Mouse (Mus musculus) limb, embryonic 11.5 days (tissue): ENCODE results near the gene Asic2. TPM values are rescaled to one million over a fixed set of nuclear protein-coding genes. Genes with fewer than 3 reads are reported as not detected.

Source experiments
- ATAC-seq: fragments of 200-750 bp; cut with Nextera tagmentation; 2 replicates; pipeline ENCODE4 v1.8.0; 2017; ENCODE audit warnings: low read depth; ENCODE audit not compliant: insufficient number of reproducible peaks, low FRiP score, low TSS enrichment
- DNase-seq: peaks from one replicate; pipeline ENCODE4 v3.0.0-alpha.2; 2015; ENCODE audit warnings: low spot score
- H3K27ac ChIP-seq: fragments of 300-500 bp; sonication (generic); replicated peaks from 2 replicates; pipeline ENCODE4 v1.5.1; 2014; ENCODE audit warnings: low read depth, mild to moderate bottlenecking, low read length
- H3K27me3 ChIP-seq: fragments of 300-500 bp; sonication (generic); 2 replicates; pipeline ENCODE4 v1.6.1; 2014; ENCODE audit warnings: mild to moderate bottlenecking, low read length, mixed read lengths; ENCODE audit not compliant: control insufficient read depth, insufficient read depth
- H3K36me3 ChIP-seq: fragments of 300-500 bp; sonication (generic); 2 replicates; pipeline ENCODE4 v1.6.1; 2014; ENCODE audit warnings: mild to moderate bottlenecking, low read length, moderate library complexity, mixed read lengths; ENCODE audit not compliant: control insufficient read depth, insufficient read depth
- H3K4me1 ChIP-seq: fragments of 300-500 bp; sonication (generic); 2 replicates; pipeline ENCODE4 v1.6.1; 2014; ENCODE audit warnings: low read length, mixed read lengths; ENCODE audit not compliant: control insufficient read depth, insufficient read depth
- H3K4me2 ChIP-seq: fragments of 300-500 bp; sonication (generic); 2 replicates; pipeline ENCODE4 v1.6.1; 2014; ENCODE audit warnings: low read depth, mild to moderate bottlenecking, moderate library complexity; ENCODE audit not compliant: severe bottlenecking
- H3K4me3 ChIP-seq: fragments of 300-500 bp; sonication (generic); 2 replicates; pipeline ENCODE4 v1.5.1; 2014; ENCODE audit warnings: low read depth, low read length
- H3K9ac ChIP-seq: fragments of 300-500 bp; sonication (generic); 2 replicates; pipeline ENCODE4 v1.6.1; 2014; ENCODE audit warnings: mild to moderate bottlenecking, low read length
- H3K9me3 ChIP-seq: fragments of 300-500 bp; sonication (generic); 2 replicates; pipeline ENCODE4 v1.6.1; 2016; ENCODE audit warnings: low read length; ENCODE audit not compliant: control insufficient read depth
- WGBS: fragments of 180-500 bp; shearing (Covaris S2); extraction: QIAGEN DNeasy Blood & Tissue Kit; methylation state at CpG from one replicate; pipeline ENCODE4 v1.1.7; 2014; 5-methylcytosine and 5-hydroxymethylcytosine counted together
- polyA plus RNA-seq: library from polyadenylated mRNA; unstranded; fragments of >200 nt; fragmentation: Nextera tagmentation; extraction: Ambion mirVana; gene quantifications from 2 replicates; pipeline ENCODE4 v1.2.1, GENCODE M21; 2014

Gene Asic2
- polyA plus RNA-seq, 1 experiment from 2014 or later, result 0.27 TPM

- no peak overlapping the region for H3K27ac ChIP-seq
- no peak for ATAC-seq
- H3K9me3 ChIP-seq, result no peaks in the 10 kb centered on the region
- no peaks in the 10 kb centered on the region for H3K27me3 ChIP-seq
- no peak for DNase-seq
- H3K9ac ChIP-seq, result no peak overlapping the region
- H3K36me3 ChIP-seq, result no peaks in the 10 kb centered on the region
- WGBS, result 87% methylated on average over 6 of the region's 6 CpGs
- H3K4me2 ChIP-seq, result no peak overlapping the region
- H3K4me1 ChIP-seq, result no peaks in the 10 kb centered on the region
- H3K4me3 ChIP-seq, result no peak overlapping the region
These were observed 994.3 kb downstream of the Asic2 start for GRCm38 (mm10) chr11:80973976-80974375.

- Histone ChIP-seq H3K4me2 (no peak overlapping the region), H3K4me3 (no peak overlapping the region), H3K27ac (no peak overlapping the region), H3K4me1 (no peaks in the 10 kb centered on the region), H3K36me3 (no peaks in the 10 kb centered on the region), H3K27me3 (no peaks in the 10 kb centered on the region), H3K9ac (no peak overlapping the region), H3K9me3 (no peaks in the 10 kb centered on the region)
- ATAC-seq (no peak), DNase-seq (no peak)
- WGBS, result 93% methylated on average over 8 of the region's 8 CpGs
These were observed 995.0 kb downstream of the Asic2 start for GRCm38 (mm10) chr11:80973273-80973672.

GRCm38 (mm10) chr11:80967544-80967943, 1000.7 kb downstream of the Asic2 start:
- Histone ChIP-seq H3K27ac (no peak overlapping the region), H3K4me2 (no peak overlapping the region), H3K4me1 (no peaks in the 10 kb centered on the region), H3K27me3 (no peaks in the 10 kb centered on the region), H3K36me3 (no peaks in the 10 kb centered on the region), H3K9me3 (no peaks in the 10 kb centered on the region), H3K9ac (no peak overlapping the region), H3K4me3 (no peak overlapping the region)
- ATAC-seq (no peak), DNase-seq (no peak)
- 51% methylated on average over 5 of the region's 5 CpGs for WGBS

DNA sequence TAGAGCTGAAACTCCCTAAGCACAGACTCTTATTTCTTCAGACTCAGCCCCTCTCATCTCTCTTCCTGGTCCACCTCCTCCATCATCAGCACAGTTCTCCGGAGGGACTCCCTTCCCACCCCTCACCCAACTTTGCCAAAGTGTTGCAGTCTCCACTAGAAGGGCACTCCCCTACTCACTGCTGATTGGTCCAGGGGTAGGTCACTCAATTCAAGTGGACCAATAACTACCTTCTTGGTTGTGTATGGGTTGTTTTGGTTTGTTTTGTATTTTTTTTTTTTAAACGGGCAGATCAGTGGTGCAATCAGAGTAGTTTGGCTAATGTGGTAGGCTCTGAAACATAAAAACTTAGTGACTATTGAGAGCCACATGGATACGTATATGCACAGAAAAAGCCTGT, 1002.2 kb downstream of the Asic2 start:
- WGBS, result 52% methylated on average over 3 of the region's 3 CpGs
- H3K36me3 ChIP-seq, result no peaks in the 10 kb centered on the region

DNA sequence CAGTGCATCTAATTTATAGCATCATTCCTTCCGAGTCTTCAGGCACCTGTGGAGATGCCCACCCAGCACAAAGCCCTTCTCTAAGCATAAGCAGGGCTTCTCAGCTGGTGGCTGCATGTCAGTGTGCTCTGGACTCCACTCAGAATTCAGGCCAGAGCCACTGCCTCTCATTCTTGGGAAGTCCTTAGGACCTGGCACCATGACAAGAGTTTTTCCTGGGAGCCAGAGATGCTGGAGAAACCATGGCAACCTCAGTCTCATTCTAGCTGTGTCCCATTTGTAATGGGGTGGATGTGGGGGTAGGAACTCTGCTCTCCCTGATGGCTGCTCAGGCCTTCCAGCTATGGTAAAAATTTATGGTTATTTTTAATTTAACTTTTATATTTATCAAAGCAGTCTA, 1006.9 kb downstream of the Asic2 start:
- 51% methylated on average over 1 of the region's 1 CpGs for WGBS
- no peaks in the 10 kb centered on the region for H3K4me1 ChIP-seq
- ATAC-seq, result no peak

More for the DNA sequence above, 1002.2 kb downstream of the Asic2 start:
- Histone ChIP-seq H3K9me3 (no peaks in the 10 kb centered on the region), H3K9ac (no peak overlapping the region), H3K27ac (no peak overlapping the region), H3K4me2 (no peak overlapping the region), H3K4me3 (no peak overlapping the region), H3K27me3 (no peaks in the 10 kb centered on the region), H3K4me1 (no peaks in the 10 kb centered on the region)
- ATAC-seq, result no peak
- DNase-seq, result no peak

GRCm38 (mm10) chr11:80958086-80958671, 1010.1 kb downstream of the Asic2 start:
- H3K4me2 ChIP-seq, result no peak overlapping the region
- H3K36me3 ChIP-seq, result no peaks in the 10 kb centered on the region
- H3K4me3 ChIP-seq, result no peak overlapping the region
- H3K9me3 ChIP-seq, result no peaks in the 10 kb centered on the region
- 0 out of 2 replicates have a peak, but pooled peaks cover 4% of the 10 kb centered on the region for H3K27me3 ChIP-seq
- no peak for ATAC-seq
- H3K27ac ChIP-seq, result no peak overlapping the region
- WGBS, result 4% methylated on average over 16 of the region's 16 CpGs
- no peaks in the 10 kb centered on the region for H3K4me1 ChIP-seq
- H3K9ac ChIP-seq, result no peak overlapping the region
- no peak for DNase-seq

More for the DNA sequence above, 1006.9 kb downstream of the Asic2 start:
- Histone ChIP-seq H3K36me3 (no peaks in the 10 kb centered on the region), H3K4me3 (no peak overlapping the region), H3K9me3 (no peaks in the 10 kb centered on the region), H3K27me3 (0 out of 2 replicates have a peak, but pooled peaks cover 4% of the 10 kb centered on the region), H3K4me2 (no peak overlapping the region), H3K9ac (no peak overlapping the region), H3K27ac (no peak overlapping the region)
- no peak for DNase-seq

GRCm38 (mm10) chr11:80955915-80956314, 1012.3 kb downstream of the Asic2 start:
- no peak for ATAC-seq
- 81% methylated on average over 6 of the region's 6 CpGs for WGBS
- Histone ChIP-seq H3K27me3 (0 out of 2 replicates have a peak, but pooled peaks cover 4% of the 10 kb centered on the region), H3K9ac (no peak overlapping the region), H3K4me3 (no peak overlapping the region), H3K9me3 (no peaks in the 10 kb centered on the region), H3K27ac (no peak overlapping the region), H3K36me3 (no peaks in the 10 kb centered on the region), H3K4me2 (no peak overlapping the region), H3K4me1 (no peaks in the 10 kb centered on the region)
- no peak for DNase-seq

- H3K4me3 ChIP-seq, result no peak overlapping the region
- ATAC-seq (no peak), DNase-seq (no peak)
- H3K27ac ChIP-seq, result no peak overlapping the region
- H3K36me3 ChIP-seq, result no peaks in the 10 kb centered on the region
- no peaks in the 10 kb centered on the region for H3K4me1 ChIP-seq
- 0 out of 2 replicates have a peak, but pooled peaks cover 4% of the 10 kb centered on the region for H3K27me3 ChIP-seq
- no peak overlapping the region for H3K9ac ChIP-seq
- no peak overlapping the region for H3K4me2 ChIP-seq
- no peaks in the 10 kb centered on the region for H3K9me3 ChIP-seq
- 81% methylated on average over 8 of the region's 8 CpGs for WGBS
These were observed 1014.1 kb downstream of the Asic2 start for GRCm38 (mm10) chr11:80954147-80954546.
